Mouse (Mus musculus) midbrain, embryonic 11.5 days (tissue): Measurements from ENCODE around the gene Eloa. TPM values are rescaled to one million over a fixed set of nuclear protein-coding genes. Genes with fewer than 3 reads are reported as not detected.

Experiments used
- ATAC-seq: fragments of 200-750 bp; cut with Nextera tagmentation; 2 replicates; pipeline ENCODE4 v1.8.0; 2017; ENCODE audit warnings: moderate TSS enrichment, moderate library complexity; ENCODE audit not compliant: low FRiP score
- DNase-seq: peaks from one replicate; pipeline ENCODE4 v3.0.0; 2015; ENCODE audit warnings: low spot score; ENCODE audit errors: missing footprints
- H3K27ac ChIP-seq: fragments of 300-500 bp; sonication (generic); 2 replicates; pipeline ENCODE4 v1.5.1; 2014; ENCODE audit warnings: low read depth, low read length
- H3K27me3 ChIP-seq: fragments of 300-500 bp; sonication (generic); 2 replicates; pipeline ENCODE4 v1.6.1; 2014; ENCODE audit warnings: mild to moderate bottlenecking, low read length, moderate library complexity, mixed read lengths; ENCODE audit not compliant: control insufficient read depth, insufficient read depth
- H3K36me3 ChIP-seq: fragments of 300-500 bp; sonication (generic); 2 replicates; pipeline ENCODE4 v1.6.1; 2014; ENCODE audit warnings: mild to moderate bottlenecking, low read length, moderate library complexity, mixed read lengths; ENCODE audit not compliant: control insufficient read depth, insufficient read depth
- H3K4me1 ChIP-seq: fragments of 300-500 bp; sonication (generic); 2 replicates; pipeline ENCODE4 v1.6.1; 2014; ENCODE audit warnings: low read length; ENCODE audit not compliant: control insufficient read depth, insufficient read depth
- H3K4me2 ChIP-seq: fragments of 300-500 bp; sonication (generic); 2 replicates; pipeline ENCODE4 v1.6.1; 2014; ENCODE audit warnings: mild to moderate bottlenecking, moderate library complexity
- H3K4me3 ChIP-seq: fragments of 300-500 bp; sonication (generic); 2 replicates; pipeline ENCODE4 v1.5.1; 2014; ENCODE audit warnings: low read depth, low read length
- H3K9ac ChIP-seq: fragments of 300-500 bp; sonication (generic); 2 replicates; pipeline ENCODE4 v1.6.1; 2014; ENCODE audit warnings: low read length
- H3K9me3 ChIP-seq: fragments of 300-500 bp; sonication (generic); 2 replicates; pipeline ENCODE4 v1.6.1; 2016; ENCODE audit warnings: low read length; ENCODE audit not compliant: control insufficient read depth
- WGBS: fragments of 180-500 bp; shearing (Covaris S2); extraction: QIAGEN DNeasy Blood & Tissue Kit; methylation state at CpG from one replicate; pipeline ENCODE4 v1.1.7; 2014; 5-methylcytosine and 5-hydroxymethylcytosine counted together
- polyA plus RNA-seq: library from polyadenylated mRNA; unstranded; fragments of >200 nt; fragmentation: Nextera tagmentation; extraction: Ambion mirVana; gene quantifications from 2 replicates; pipeline ENCODE4 v1.2.1, GENCODE M21; 2014

The Eloa gene
- polyA plus RNA-seq, 1 experiment from 2014 or later: 42.8 TPM

GRCm38 (mm10) chr4:136022924-136023323 is 1.4 kb upstream of the Eloa start:
- Histone ChIP-seq H3K4me2 (no peak overlapping the region), H3K27ac (no peak overlapping the region), H3K4me1 (peaks cover 8% of the 10 kb centered on the region), H3K36me3 (no peaks in the 10 kb centered on the region), H3K9me3 (no peaks in the 10 kb centered on the region), H3K4me3 (no peak overlapping the region), H3K27me3 (no peaks in the 10 kb centered on the region), H3K9ac (no peak overlapping the region)
- DNase-seq (peak; percentile 39), ATAC-seq (no peak)
- WGBS: 94% methylated on average over 9 of the region's 9 CpGs

GRCm38 (mm10) chr4:136020743-136021548 is 617 bp downstream of the Eloa start:
- WGBS: 2% methylated on average over 58 of the region's 62 CpGs
- Histone ChIP-seq H3K36me3 (no peaks in the 10 kb centered on the region), H3K4me2 (peak overlapping the region; percentile 77), H3K9ac (peak overlapping the region; percentile 96), H3K27ac (peak overlapping the region; percentile 40; the same call in 1 of the 2 replicates), H3K4me1 (peaks cover 8% of the 10 kb centered on the region), H3K4me3 (peak overlapping the region; percentile 99), H3K27me3 (no peaks in the 10 kb centered on the region), H3K9me3 (no peaks in the 10 kb centered on the region)
- ATAC-seq (peak; percentile 81), DNase-seq (peak; percentile 88)

- H3K27ac ChIP-seq: no peak overlapping the region
- WGBS: 82% methylated on average over 3 of the region's 3 CpGs
- no peaks in the 10 kb centered on the region for H3K9me3 ChIP-seq
- no peak overlapping the region for H3K4me2 ChIP-seq
- H3K36me3 ChIP-seq: peaks cover 5% of the 10 kb centered on the region; the same call in 1 of the 2 replicates
- peaks cover 8% of the 10 kb centered on the region for H3K4me1 ChIP-seq
- DNase-seq (no peak), ATAC-seq (no peak)
- H3K9ac ChIP-seq: no peak overlapping the region
- no peak overlapping the region for H3K4me3 ChIP-seq
- H3K27me3 ChIP-seq: no peaks in the 10 kb centered on the region
Measured at GRCm38 (mm10) chr4:136016059-136016602, 5.4 kb downstream of the Eloa start.

GRCm38 (mm10) chr4:136010586-136010985 is 11.0 kb downstream of the Eloa start:
- peaks cover 32% of the 10 kb centered on the region for H3K36me3 ChIP-seq
- no peaks in the 10 kb centered on the region for H3K9me3 ChIP-seq
- ATAC-seq (no peak), DNase-seq (peak; percentile 33)
- H3K4me2 ChIP-seq: no peak overlapping the region
- H3K27ac ChIP-seq: no peak overlapping the region
- H3K9ac ChIP-seq: no peak overlapping the region
- no peaks in the 10 kb centered on the region for H3K27me3 ChIP-seq
- H3K4me3 ChIP-seq: no peak overlapping the region
- WGBS: 91% methylated on average over 4 of the region's 4 CpGs
- H3K4me1 ChIP-seq: no peaks in the 10 kb centered on the region

GRCm38 (mm10) chr4:136008782-136009447 is 12.6 kb downstream of the Eloa start:
- no peak overlapping the region for H3K4me3 ChIP-seq
- no peak overlapping the region for H3K9ac ChIP-seq
- H3K4me2 ChIP-seq: no peak overlapping the region
- no peaks in the 10 kb centered on the region for H3K4me1 ChIP-seq
- H3K27me3 ChIP-seq: no peaks in the 10 kb centered on the region
- no peaks in the 10 kb centered on the region for H3K9me3 ChIP-seq
- DNase-seq: peak; percentile 70
- WGBS: 88% methylated on average over 8 of the region's 8 CpGs
- no peak for ATAC-seq
- no peak overlapping the region for H3K27ac ChIP-seq
- peaks cover 38% of the 10 kb centered on the region for H3K36me3 ChIP-seq

- Histone ChIP-seq H3K4me1 (no peaks in the 10 kb centered on the region), H3K4me3 (no peak overlapping the region), H3K9me3 (no peaks in the 10 kb centered on the region), H3K4me2 (no peak overlapping the region), H3K27ac (no peak overlapping the region), H3K9ac (no peak overlapping the region), H3K36me3 (peaks cover 47% of the 10 kb centered on the region), H3K27me3 (no peaks in the 10 kb centered on the region)
- DNase-seq (peak; percentile 71), ATAC-seq (no peak)
- 94% methylated on average over 3 of the region's 3 CpGs for WGBS
Measured at GRCm38 (mm10) chr4:136006821-136007220, 14.7 kb downstream of the Eloa start.

- Histone ChIP-seq H3K4me1 (no peaks in the 10 kb centered on the region), H3K9ac (no peak overlapping the region), H3K27me3 (no peaks in the 10 kb centered on the region), H3K4me3 (no peak overlapping the region), H3K27ac (no peak overlapping the region), H3K9me3 (no peaks in the 10 kb centered on the region), H3K4me2 (no peak overlapping the region), H3K36me3 (peaks cover 38% of the 10 kb centered on the region)
- ATAC-seq (no peak), DNase-seq (no peak)
- 88% methylated on average over 2 of the region's 2 CpGs for WGBS
Measured at GRCm38 (mm10) chr4:136004921-136005320, 16.6 kb downstream of the Eloa start.

- Histone ChIP-seq H3K4me3 (no peak overlapping the region), H3K9ac (no peak overlapping the region), H3K4me1 (no peaks in the 10 kb centered on the region), H3K27ac (no peak overlapping the region), H3K9me3 (no peaks in the 10 kb centered on the region), H3K27me3 (no peaks in the 10 kb centered on the region), H3K4me2 (no peak overlapping the region), H3K36me3 (peaks cover 36% of the 10 kb centered on the region)
- WGBS: 92% methylated on average over 5 of the region's 5 CpGs
- DNase-seq: peak; percentile 26
- ATAC-seq: no peak
Measured at GRCm38 (mm10) chr4:136004107-136004675, 17.4 kb downstream of the Eloa start.

GRCm38 (mm10) chr4:135995118-135995517 is 26.4 kb downstream of the Eloa start:
- H3K9me3 ChIP-seq: peaks cover 4% of the 10 kb centered on the region; the same call in 1 of the 2 replicates
- WGBS: 90% methylated on average over 4 of the region's 4 CpGs
- ATAC-seq (no peak), DNase-seq (no peak)
- no peak overlapping the region for H3K9ac ChIP-seq
- H3K4me3 ChIP-seq: no peak overlapping the region
- H3K36me3 ChIP-seq: 0 out of 2 replicates have a peak, but pooled peaks cover 3% of the 10 kb centered on the region
- H3K4me1 ChIP-seq: no peaks in the 10 kb centered on the region
- H3K27me3 ChIP-seq: no peaks in the 10 kb centered on the region
- no peak overlapping the region for H3K4me2 ChIP-seq
- no peak overlapping the region for H3K27ac ChIP-seq
